Mouse (Mus musculus) lung, embryonic 16.5 days (tissue): ENCODE results near the gene Mrpl39. TPM values are rescaled to one million over a fixed set of nuclear protein-coding genes. Genes with fewer than 3 reads are reported as not detected.

Source experiments
- ATAC-seq: fragments of 200-750 bp; cut with Nextera tagmentation; 2 replicates; pipeline ENCODE4 v1.8.0; 2017; ENCODE audit warnings: low read depth, mild to moderate bottlenecking, moderate library complexity
- H3K27ac ChIP-seq: fragments of 300-500 bp; sonication (generic); 2 replicates; pipeline ENCODE4 v1.5.1; 2014; ENCODE audit warnings: mild to moderate bottlenecking, control low read depth, low read length
- H3K27me3 ChIP-seq: fragments of 300-500 bp; sonication (generic); 2 replicates; pipeline ENCODE4 v1.6.1; 2014; ENCODE audit warnings: low read depth, low read length, mixed read lengths; ENCODE audit not compliant: control insufficient read depth, insufficient read depth
- H3K36me3 ChIP-seq: fragments of 300-500 bp; sonication (generic); 2 replicates; pipeline ENCODE4 v1.6.1; 2014; ENCODE audit warnings: low read length; ENCODE audit not compliant: control insufficient read depth, insufficient read depth
- H3K4me1 ChIP-seq: fragments of 300-500 bp; sonication (generic); replicated peaks from 2 replicates; pipeline ENCODE4 v1.6.1; 2014; ENCODE audit warnings: low read length, mixed read lengths; ENCODE audit not compliant: control insufficient read depth, insufficient read depth
- H3K4me2 ChIP-seq: fragments of 300-500 bp; sonication (generic); 2 replicates; pipeline ENCODE4 v1.6.1; 2014; ENCODE audit warnings: low read depth, low read length, control low read depth
- H3K4me3 ChIP-seq: fragments of 300-500 bp; sonication (generic); 2 replicates; pipeline ENCODE4 v1.5.1; 2014; ENCODE audit warnings: mild to moderate bottlenecking, low read length, control low read depth
- H3K9ac ChIP-seq: fragments of 300-500 bp; sonication (generic); 2 replicates; pipeline ENCODE4 v1.6.1; 2014; ENCODE audit warnings: low read length, control low read depth
- H3K9me3 ChIP-seq: fragments of 300-500 bp; sonication (generic); 2 replicates; pipeline ENCODE4 v1.6.1; 2016; ENCODE audit warnings: low read length; ENCODE audit not compliant: control insufficient read depth
- WGBS: fragments of 180-500 bp; shearing (Covaris S2); extraction: QIAGEN DNeasy Blood & Tissue Kit; methylation state at CpG from one replicate; pipeline ENCODE4 v1.1.7; 2014; 5-methylcytosine and 5-hydroxymethylcytosine counted together
- polyA plus RNA-seq: library from polyadenylated mRNA; unstranded; fragments of >200 nt; fragmentation: Nextera tagmentation; extraction: Ambion mirVana; gene quantifications from 2 replicates; pipeline ENCODE4 v1.2.1, GENCODE M21; 2015

The Mrpl39 gene
- polyA plus RNA-seq = 44.2 and 47.0 TPM in 2 replicates

GRCm38 (mm10) chr16:84735166-84736105 lies at the start of gene Mrpl39:
Gene Mrpl39, minus strand, starts transcription at chr16:84735742.
- WGBS = under 1% methylated on average over 65 of the region's 66 CpGs
- peak; percentile 100 for ATAC-seq
- Histone ChIP-seq H3K27me3 (no peaks in the 10 kb centered on the region), H3K4me2 (peak within 1 kb of the TSS; percentile 78), H3K9me3 (no peaks in the 10 kb centered on the region), H3K27ac (peak within 1 kb of the TSS; percentile 79), H3K4me1 (peaks cover 6% of the 10 kb centered on the region), H3K4me3 (peak within 1 kb of the TSS; percentile 87), H3K9ac (peak within 1 kb of the TSS; percentile 92), H3K36me3 (peaks cover 10% of the 10 kb centered on the region; the same call in 1 of the 2 replicates)

GRCm38 (mm10) chr16:84784966-84785365 lies 49.4 kb upstream of the Mrpl39 start:
- WGBS = 31% methylated on average over 7 of the region's 7 CpGs
- H3K36me3 ChIP-seq = no peaks in the 10 kb centered on the region
- H3K9me3 ChIP-seq = no peaks in the 10 kb centered on the region
- no peak overlapping the region for H3K4me2 ChIP-seq
- H3K9ac ChIP-seq = no peak overlapping the region
- no peaks in the 10 kb centered on the region for H3K27me3 ChIP-seq
- no peaks in the 10 kb centered on the region for H3K4me1 ChIP-seq
- H3K27ac ChIP-seq = no peak overlapping the region
- no peak overlapping the region for H3K4me3 ChIP-seq
- ATAC-seq = no peak

DNA sequence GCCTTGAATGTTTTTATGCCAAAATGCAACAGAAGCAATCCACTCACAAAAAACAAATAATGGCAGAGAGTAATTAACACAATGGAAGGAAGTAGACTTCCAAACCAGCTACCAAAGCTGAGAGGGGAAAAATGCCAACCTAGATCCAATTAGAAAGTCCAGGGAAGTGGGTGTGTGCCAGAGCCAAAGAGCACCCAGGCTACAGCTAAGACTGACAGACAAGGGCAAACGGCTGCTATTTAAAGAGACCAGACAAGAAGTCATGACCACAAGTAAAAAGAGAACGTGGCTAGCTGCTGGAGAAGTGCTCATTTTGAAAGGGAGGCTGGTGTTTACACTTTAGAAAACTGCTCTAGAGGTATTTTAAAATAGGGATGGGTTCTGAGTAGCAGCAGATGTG lies 47.7 kb upstream of the Mrpl39 start:
- H3K4me3 ChIP-seq = no peak overlapping the region
- no peaks in the 10 kb centered on the region for H3K4me1 ChIP-seq
- H3K27me3 ChIP-seq = no peaks in the 10 kb centered on the region
- no peak for ATAC-seq
- H3K36me3 ChIP-seq = no peaks in the 10 kb centered on the region
- H3K27ac ChIP-seq = no peak overlapping the region
- no peaks in the 10 kb centered on the region for H3K9me3 ChIP-seq
- H3K9ac ChIP-seq = no peak overlapping the region
- no peak overlapping the region for H3K4me2 ChIP-seq
- 22% methylated on average over 2 of the region's 2 CpGs for WGBS

- Histone ChIP-seq H3K27me3 (peaks cover 4% of the 10 kb centered on the region; the same call in 1 of the 2 replicates), H3K27ac (no peak overlapping the region), H3K9me3 (no peaks in the 10 kb centered on the region), H3K4me2 (no peak overlapping the region), H3K4me3 (no peak overlapping the region), H3K36me3 (no peaks in the 10 kb centered on the region), H3K4me1 (no peaks in the 10 kb centered on the region), H3K9ac (no peak overlapping the region)
- 64% methylated on average over 5 of the region's 5 CpGs for WGBS
- no peak for ATAC-seq
Observed at GRCm38 (mm10) chr16:84779718-84780117, 44.2 kb upstream of the Mrpl39 start.

- WGBS = 74% methylated on average over 6 of the region's 6 CpGs
- no peak overlapping the region for H3K9ac ChIP-seq
- ATAC-seq = no peak
- H3K36me3 ChIP-seq = no peaks in the 10 kb centered on the region
- no peaks in the 10 kb centered on the region for H3K4me1 ChIP-seq
- no peak overlapping the region for H3K27ac ChIP-seq
- H3K27me3 ChIP-seq = peaks cover 4% of the 10 kb centered on the region; the same call in 1 of the 2 replicates
- H3K4me2 ChIP-seq = no peak overlapping the region
- no peak overlapping the region for H3K4me3 ChIP-seq
- no peaks in the 10 kb centered on the region for H3K9me3 ChIP-seq
Observed at GRCm38 (mm10) chr16:84778861-84779630, 43.5 kb upstream of the Mrpl39 start.

DNA sequence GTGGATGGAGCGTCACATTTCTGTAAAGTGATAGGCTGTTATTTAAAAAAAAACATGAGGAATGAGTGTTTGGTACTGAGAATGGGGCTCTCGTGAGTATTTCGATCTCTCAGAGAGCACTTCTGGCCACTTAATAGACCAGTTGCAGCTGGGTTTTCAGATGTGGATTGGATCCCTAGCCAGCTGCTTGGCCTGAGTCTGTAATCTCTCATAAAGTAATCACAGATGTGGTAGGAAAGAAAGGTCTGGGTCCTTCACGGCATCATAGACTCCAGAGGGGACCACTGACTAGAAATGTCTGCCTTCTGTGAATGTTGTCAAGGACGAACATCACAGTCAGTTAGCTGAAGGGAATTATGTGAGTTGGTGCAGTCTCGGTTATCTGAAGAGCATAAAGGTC lies 42.9 kb upstream of the Mrpl39 start:
- no peak overlapping the region for H3K4me3 ChIP-seq
- H3K4me2 ChIP-seq = no peak overlapping the region
- WGBS = 71% methylated on average over 6 of the region's 6 CpGs
- H3K4me1 ChIP-seq = no peaks in the 10 kb centered on the region; the same call in 1 of the 2 replicates
- no peak overlapping the region for H3K9ac ChIP-seq
- H3K9me3 ChIP-seq = no peaks in the 10 kb centered on the region
- H3K27ac ChIP-seq = no peak overlapping the region
- peaks cover 4% of the 10 kb centered on the region; the same call in 1 of the 2 replicates for H3K27me3 ChIP-seq
- no peak for ATAC-seq
- H3K36me3 ChIP-seq = no peaks in the 10 kb centered on the region

GRCm38 (mm10) chr16:84776089-84776784 lies 40.7 kb upstream of the Mrpl39 start:
- H3K36me3 ChIP-seq = no peaks in the 10 kb centered on the region
- H3K4me1 ChIP-seq = no peaks in the 10 kb centered on the region; the same call in 1 of the 2 replicates
- H3K4me2 ChIP-seq = peak overlapping the region; percentile 94
- no peak overlapping the region for H3K9ac ChIP-seq
- H3K27me3 ChIP-seq = peaks cover 6% of the 10 kb centered on the region; the same call in 1 of the 2 replicates
- no peaks in the 10 kb centered on the region for H3K9me3 ChIP-seq
- no peak for ATAC-seq
- WGBS = 50% methylated on average over 7 of the region's 7 CpGs
- no peak overlapping the region for H3K4me3 ChIP-seq
- no peak overlapping the region for H3K27ac ChIP-seq

DNA sequence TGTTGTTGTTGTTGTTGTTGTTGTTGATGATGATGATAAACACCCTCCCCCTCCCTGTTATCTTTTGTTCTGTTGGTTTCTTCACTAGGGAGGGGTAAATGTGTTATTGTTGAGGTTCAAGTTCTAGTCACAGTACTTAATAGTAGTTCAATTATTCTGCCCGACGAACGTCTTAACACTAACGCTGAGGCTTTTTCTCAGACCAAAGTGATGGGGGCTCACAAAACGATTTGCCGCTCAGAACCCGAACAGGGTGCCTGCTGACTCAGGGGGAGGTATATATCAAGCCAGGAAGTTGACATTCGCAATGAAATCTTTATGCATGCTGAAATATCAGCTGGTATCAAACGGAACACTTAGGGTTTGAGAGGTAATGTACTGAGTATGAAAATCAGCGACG lies 39.8 kb upstream of the Mrpl39 start:
- no peak overlapping the region; the same call in 1 of the 2 replicates for H3K9ac ChIP-seq
- WGBS = 28% methylated on average over 11 of the region's 11 CpGs
- H3K27me3 ChIP-seq = peaks cover 6% of the 10 kb centered on the region; the same call in 1 of the 2 replicates
- H3K4me1 ChIP-seq = no peaks in the 10 kb centered on the region; the same call in 1 of the 2 replicates
- H3K27ac ChIP-seq = no peak overlapping the region
- peak overlapping the region; percentile 94 for H3K4me2 ChIP-seq
- H3K36me3 ChIP-seq = no peaks in the 10 kb centered on the region
- ATAC-seq = no peak
- H3K9me3 ChIP-seq = no peaks in the 10 kb centered on the region
- peak overlapping the region; percentile 69 for H3K4me3 ChIP-seq
